Mouse (Mus musculus) erythroblast, adult 5-6 weeks (primary cell): ENCODE measurements around the gene Wbp11. TPM values are rescaled to one million over a fixed set of nuclear protein-coding genes. Genes with fewer than 3 reads are reported as not detected.

Experiments
- ATAC-seq: replicated peaks from 2 replicates; pipeline ENCODE4 v1.8.0; 2016; ENCODE audit warnings: moderate number of reproducible peaks, mild to moderate bottlenecking, moderate TSS enrichment, inconsistent platforms; ENCODE audit not compliant: poor library complexity, low FRiP score, severe bottlenecking
- total RNA-seq, 2 experiments: library from RNA; stranded (forward) in 1 of 2; stranded (reverse) in 1 of 2; fragments of 150-400 nt in 1 of 2; fragments of 200-764, 138-1000 nt in 1 of 2; gene quantifications; 2 replicates each; pipeline versions ENCODE4 v1.2.3 to v1.2.4; 2015 to 2017; ENCODE audit warnings: low replicate concordance in 2 of 2

The Wbp11 gene
- total RNA-seq, 2 experiments from 2014 or later, result 34.2 to 55.0 TPM

- no peak for ATAC-seq
Observed at GRCm38 (mm10) chr6:136769859-136770258, 58.2 kb downstream of the Wbp11 start.

DNA sequence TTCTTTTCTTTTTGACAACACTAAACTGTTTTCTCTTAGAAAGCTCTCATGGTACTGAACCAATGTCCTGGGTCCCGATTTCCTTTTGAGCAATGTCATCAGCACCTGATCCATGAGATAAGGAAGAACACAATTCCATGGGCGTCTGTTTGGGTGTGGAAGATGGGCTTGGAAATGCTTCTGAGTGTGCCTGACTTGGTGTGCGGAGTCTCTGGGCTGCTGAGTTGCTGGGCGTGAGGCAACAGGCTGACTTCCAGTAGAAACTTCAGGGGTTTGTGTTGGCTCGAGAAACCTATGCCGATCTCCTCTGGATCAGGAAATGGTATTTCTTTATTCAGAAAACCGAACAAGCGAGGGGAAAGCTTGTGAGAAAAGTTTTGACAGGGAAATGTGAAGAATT is 58.9 kb downstream of the Wbp11 start:
- no peak for ATAC-seq

DNA sequence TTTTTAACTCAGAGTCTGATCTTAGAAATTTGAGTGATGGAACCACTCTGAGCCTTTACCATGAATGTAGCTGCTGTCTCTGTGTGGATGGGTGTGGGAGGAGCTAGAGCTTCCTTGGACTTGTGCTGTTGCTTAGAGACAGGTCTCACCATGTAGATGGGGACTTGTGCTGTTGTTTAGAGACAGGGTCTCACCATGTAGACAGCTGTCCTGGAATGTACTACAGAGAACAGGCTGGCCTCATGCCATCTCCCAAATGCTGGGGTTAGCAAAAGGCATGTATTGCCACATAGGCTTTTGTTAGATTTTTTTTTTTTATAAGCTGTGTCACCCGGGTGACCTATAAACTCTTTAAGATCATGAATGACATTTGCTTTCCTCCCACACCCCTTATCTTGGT is 64.1 kb downstream of the Wbp11 start:
- ATAC-seq, result no peak

Other genes starting within 250 kb of the Wbp11 start
- 44.2 and 65.4 TPM in 2 replicates for gene Plbd1, start 166.3 kb downstream of the Wbp11 start, total RNA-seq (2015; ENCODE audit: low replicate concordance)
- gene Plbd1, start 166.3 kb downstream of the Wbp11 start, total RNA-seq (2017; ENCODE audit: low replicate concordance), result 49.7 and 54.4 TPM in 2 replicates
- gene Gucy2c, start 46.5 kb downstream of the Wbp11 start, total RNA-seq (2015; ENCODE audit: low replicate concordance), result not detected in 2 replicates
- gene Gucy2c, start 46.5 kb downstream of the Wbp11 start, total RNA-seq (2017; ENCODE audit: low replicate concordance), result not detected in 2 replicates
- gene Hist4h4, start 23.8 kb downstream of the Wbp11 start, total RNA-seq (2015; ENCODE audit: low replicate concordance), result 12.3 and 17.7 TPM in 2 replicates
- gene Hist4h4, start 23.8 kb downstream of the Wbp11 start, total RNA-seq (2017; ENCODE audit: low replicate concordance), result 29.4 and 32.5 TPM in 2 replicates
- gene H2afj, start 20.0 kb downstream of the Wbp11 start, total RNA-seq (2015; ENCODE audit: low replicate concordance), result 20.9 and 21.9 TPM in 2 replicates
- 26.2 and 40.1 TPM in 2 replicates for gene H2afj, start 20.0 kb downstream of the Wbp11 start, total RNA-seq (2017; ENCODE audit: low replicate concordance)
- gene BC049715, start 607 bp downstream of the Wbp11 start, total RNA-seq (2015; ENCODE audit: low replicate concordance), result 0.38 TPM in 1 of 2 replicates, not detected in the other
- gene BC049715, start 607 bp downstream of the Wbp11 start, total RNA-seq (2017; ENCODE audit: low replicate concordance), result 0.34 and 5.3 TPM in 2 replicates
- 1.9 TPM in 1 of 2 replicates, not detected in the other for gene Smco3, start 7.2 kb upstream of the Wbp11 start, total RNA-seq (2015; ENCODE audit: low replicate concordance)
- gene Smco3, start 7.2 kb upstream of the Wbp11 start, total RNA-seq (2017; ENCODE audit: low replicate concordance), result 2.1 TPM in 1 of 2 replicates, not detected in the other
- 197 and 198 TPM in 2 replicates for gene Art4, start 29.5 kb upstream of the Wbp11 start, total RNA-seq (2015; ENCODE audit: low replicate concordance)
- gene Art4, start 29.5 kb upstream of the Wbp11 start, total RNA-seq (2017; ENCODE audit: low replicate concordance), result 348 and 388 TPM in 2 replicates
- 1.9 TPM in 1 of 2 replicates, not detected in the other for gene Mgp, start 47.6 kb upstream of the Wbp11 start, total RNA-seq (2015; ENCODE audit: low replicate concordance)
- 1.9 TPM in 1 of 2 replicates, not detected in the other for gene Mgp, start 47.6 kb upstream of the Wbp11 start, total RNA-seq (2017; ENCODE audit: low replicate concordance)
- not detected in 2 replicates for gene Erp27, start 93.9 kb upstream of the Wbp11 start, total RNA-seq (2015; ENCODE audit: low replicate concordance)
- 0.34 TPM in 1 of 2 replicates, not detected in the other for gene Erp27, start 93.9 kb upstream of the Wbp11 start, total RNA-seq (2017; ENCODE audit: low replicate concordance)
- not detected in 2 replicates for gene Pde6h, start 95.6 kb upstream of the Wbp11 start, total RNA-seq (2015; ENCODE audit: low replicate concordance)
- not detected in 2 replicates for gene Pde6h, start 95.6 kb upstream of the Wbp11 start, total RNA-seq (2017; ENCODE audit: low replicate concordance)
- gene Arhgdib, start 113.7 kb upstream of the Wbp11 start, total RNA-seq (2015; ENCODE audit: low replicate concordance), result 1,174 and 1,226 TPM in 2 replicates
- gene Arhgdib, start 113.7 kb upstream of the Wbp11 start, total RNA-seq (2017; ENCODE audit: low replicate concordance), result 299 and 335 TPM in 2 replicates